Mouse (Mus musculus): ENCODE data around the gene Msi2. TPM values are rescaled to one million over a fixed set of nuclear protein-coding genes. Genes with fewer than 3 reads are reported as not detected.

Msi2 gene
- total RNA-seq, 2 experiments from 2014 or later = 116 to 121 TPM

DNA sequence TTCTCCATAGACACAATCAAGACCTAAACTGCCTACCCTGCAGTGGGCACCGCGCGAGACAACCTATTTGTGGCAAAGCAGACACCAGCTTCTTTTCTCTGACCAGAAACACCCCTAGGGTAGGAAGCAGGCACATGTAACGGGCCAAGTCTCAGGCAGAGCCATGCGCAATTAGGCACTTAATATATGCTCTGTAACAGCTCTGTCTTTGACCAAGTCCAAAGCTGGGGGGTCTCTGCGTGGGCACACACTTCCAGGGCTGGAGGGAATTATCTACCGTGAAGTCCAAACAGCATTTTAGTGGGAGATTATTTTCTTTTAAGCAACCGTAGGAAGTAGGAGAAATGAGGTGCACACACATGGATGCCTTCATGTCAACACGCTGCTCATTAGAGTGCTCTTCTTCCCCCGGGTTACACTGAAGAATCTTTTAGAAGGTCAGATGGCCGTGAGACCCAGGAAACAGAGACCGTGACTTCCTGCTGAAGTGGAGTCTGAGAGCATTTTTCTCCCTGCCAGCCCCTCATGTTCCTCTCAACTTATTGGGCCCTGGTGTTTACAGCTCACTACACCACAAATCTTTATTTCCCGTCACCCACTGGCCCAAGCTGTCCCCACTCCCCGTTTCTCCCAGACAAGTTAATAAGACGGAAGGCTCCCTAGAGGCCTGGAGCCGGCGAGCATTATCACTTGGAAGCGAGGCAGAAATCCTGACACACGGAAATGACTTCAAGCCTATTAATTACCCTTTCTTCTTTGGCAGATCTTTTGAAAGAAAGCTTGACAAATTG lies 258.2 kb downstream of the Msi2 start:
- no peak for DNase-seq (ENCODE audit: low spot score in 2 of 2)

DNA sequence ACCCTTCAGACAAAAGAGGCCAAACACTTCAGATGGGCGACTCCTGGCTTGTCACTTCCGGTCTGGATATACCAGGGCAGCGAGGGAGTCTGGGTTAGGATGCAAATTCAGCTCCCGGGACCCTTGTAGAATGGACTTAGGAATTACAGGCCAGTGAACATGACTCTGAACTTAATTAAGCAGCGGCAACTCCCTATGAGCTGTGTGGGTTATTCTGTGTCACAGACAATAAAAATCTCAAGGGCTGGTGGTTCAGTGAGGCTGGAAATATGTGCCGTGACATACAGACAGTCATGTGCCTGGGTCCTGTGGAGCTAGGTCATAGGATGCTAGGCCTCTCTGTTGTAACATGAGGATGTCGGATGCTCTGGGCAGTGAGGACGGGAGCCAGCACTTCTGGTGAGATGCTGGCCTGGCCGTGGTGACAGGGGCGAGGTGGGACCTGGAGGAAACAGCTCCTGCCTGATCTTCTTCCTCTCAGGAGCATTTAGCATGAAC lies 261.0 kb downstream of the Msi2 start:
- no peak for DNase-seq (ENCODE audit: low spot score in 2 of 2)

DNA sequence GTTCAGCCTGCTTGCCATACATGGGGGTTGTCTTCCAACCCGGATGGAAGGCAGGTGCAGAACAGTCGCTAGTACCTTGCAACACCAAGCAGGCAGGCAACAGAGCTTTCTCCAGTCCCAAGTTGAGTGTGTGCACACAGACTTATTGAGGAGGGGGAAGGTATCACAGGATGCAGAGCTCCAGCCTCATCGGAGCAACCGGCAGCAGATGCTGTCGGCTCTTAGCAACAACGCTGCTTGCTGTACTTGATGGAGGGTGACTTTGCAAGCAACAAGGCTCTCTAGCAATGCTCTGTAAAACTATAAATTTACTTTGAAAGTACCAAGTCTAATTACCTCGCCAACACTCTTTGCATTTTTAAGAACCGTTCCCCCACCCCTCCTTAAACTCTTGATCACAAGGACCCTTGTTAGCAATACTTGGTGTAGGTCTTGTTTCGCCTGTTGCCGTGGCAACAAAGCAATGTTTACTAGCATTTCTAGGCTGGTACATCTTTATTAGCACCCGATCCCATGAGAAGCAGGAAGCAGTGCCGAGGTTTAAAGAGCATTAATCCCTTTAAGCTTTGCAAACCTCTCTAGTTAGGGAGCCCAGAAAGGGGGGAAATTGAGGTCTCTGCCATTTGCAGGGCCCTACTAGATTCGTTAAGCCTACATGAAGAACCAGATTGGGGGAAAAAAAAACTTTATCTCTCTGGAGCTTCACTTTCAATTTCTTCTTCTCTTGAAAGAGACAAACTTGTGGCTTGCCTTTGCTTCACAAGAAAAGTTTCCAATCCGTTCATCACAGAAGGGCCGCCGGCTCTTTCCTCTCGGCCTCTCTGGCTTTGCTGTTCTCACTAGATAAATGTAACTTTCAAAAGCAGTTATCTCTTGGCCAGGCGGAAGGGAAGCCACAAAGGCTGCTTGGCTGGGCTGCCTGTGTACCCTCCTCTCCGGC lies 263.2 kb downstream of the Msi2 start:
- DNase-seq (ENCODE audit: low spot score in 2 of 2) = no peak

DNA sequence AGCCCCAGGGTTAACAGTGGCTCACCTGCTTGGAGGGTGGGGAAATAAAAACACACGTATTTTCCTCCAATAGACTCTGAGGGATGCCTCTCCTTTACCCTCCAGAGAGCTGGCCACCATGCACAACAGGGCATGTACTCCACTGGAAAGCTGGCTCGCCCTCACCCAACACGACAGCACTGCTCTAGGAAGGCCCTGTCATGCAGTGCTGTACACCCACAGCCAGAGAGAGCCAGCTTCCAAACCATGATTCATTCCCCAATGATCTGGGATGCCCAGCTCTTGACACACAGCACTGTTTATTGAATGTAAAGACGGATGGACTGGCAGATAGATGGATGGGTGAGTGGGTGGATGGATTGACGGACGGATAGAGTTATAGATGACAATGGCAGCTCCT lies 269.1 kb downstream of the Msi2 start:
- DNase-seq (ENCODE audit: low spot score in 2 of 2) = no peak

DNA sequence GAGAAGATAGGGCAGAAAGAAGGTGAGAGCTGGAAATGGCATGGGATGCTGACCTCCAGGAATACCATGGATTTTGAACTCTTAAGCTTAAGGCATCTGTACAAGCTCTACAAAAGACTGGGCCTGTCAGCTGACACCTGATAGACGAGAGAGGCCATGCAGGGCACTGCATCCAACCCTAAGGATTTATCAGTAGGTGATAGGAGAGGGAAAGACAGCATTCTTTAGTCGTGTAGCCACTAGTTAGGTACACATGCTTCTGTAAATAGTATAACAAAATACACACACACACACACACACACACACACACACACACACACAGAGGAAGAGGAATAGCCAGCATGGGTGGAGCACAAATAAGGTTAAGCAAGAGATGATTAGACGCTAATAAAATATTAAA lies 269.7 kb downstream of the Msi2 start:
- no peak for DNase-seq (ENCODE audit: low spot score in 2 of 2)

DNA sequence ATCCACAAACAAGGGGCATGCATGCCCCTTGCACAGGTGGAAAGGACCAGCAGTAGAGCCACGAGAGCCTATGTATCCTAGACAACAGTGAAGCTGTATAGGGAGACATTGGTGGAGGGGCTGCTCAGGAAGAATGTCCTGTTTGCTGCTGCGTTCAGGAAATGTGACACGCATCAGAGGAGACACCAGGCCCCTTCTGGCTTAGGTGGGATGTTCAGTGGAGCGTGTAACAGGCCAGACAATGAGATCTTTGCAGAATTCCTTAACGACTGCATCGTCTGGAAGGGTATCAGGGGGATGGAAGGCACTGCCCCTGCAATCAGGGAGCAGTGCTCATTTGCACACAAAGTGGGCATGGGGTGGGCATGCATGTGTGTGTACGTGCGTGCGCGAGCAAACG lies 271.0 kb downstream of the Msi2 start:
- DNase-seq (ENCODE audit: low spot score in 2 of 2) = no peak

DNA sequence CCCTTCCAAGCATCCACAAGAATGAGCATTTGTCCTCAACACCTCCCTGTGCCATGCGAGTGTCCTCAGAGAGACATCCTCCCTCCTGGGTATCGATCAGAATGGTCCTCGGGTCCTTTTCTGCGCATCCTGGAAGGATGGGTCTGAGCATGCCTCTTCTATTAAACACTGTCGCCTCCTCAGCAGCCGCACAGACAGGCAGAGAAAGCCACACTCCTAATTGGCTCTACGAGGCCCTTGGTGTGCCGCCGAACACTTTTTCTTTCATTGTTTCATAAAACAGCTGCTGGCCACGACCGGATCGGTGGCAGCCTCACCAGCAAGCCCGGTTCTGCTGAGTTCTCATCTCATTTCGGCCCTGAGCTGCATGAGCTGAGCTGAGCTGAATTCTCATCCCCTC lies 274.4 kb downstream of the Msi2 start:
- no peak for DNase-seq (ENCODE audit: low spot score in 2 of 2)

DNA sequence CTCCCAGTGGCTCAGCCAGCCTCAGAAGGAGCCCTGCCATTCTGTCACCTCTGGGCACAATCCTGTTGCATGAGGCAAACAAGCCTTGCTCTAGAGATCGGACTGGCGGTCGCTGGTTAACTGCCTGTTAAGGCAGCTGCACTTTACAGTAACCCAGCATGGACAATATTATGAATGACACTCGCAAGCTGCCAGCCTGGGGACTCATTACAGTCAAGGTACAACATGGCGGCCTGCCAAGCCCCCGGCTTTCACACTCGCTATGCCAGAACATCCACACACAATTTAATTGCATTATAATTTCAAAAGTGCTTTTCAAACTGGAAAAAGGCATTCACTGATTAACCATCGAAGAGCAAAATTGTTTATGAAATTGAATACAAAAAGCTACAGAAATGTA lies 275.0 kb downstream of the Msi2 start:
- peak in 1 of 2 experiments; percentile 39 for DNase-seq (ENCODE audit: low spot score in 2 of 2)

DNA sequence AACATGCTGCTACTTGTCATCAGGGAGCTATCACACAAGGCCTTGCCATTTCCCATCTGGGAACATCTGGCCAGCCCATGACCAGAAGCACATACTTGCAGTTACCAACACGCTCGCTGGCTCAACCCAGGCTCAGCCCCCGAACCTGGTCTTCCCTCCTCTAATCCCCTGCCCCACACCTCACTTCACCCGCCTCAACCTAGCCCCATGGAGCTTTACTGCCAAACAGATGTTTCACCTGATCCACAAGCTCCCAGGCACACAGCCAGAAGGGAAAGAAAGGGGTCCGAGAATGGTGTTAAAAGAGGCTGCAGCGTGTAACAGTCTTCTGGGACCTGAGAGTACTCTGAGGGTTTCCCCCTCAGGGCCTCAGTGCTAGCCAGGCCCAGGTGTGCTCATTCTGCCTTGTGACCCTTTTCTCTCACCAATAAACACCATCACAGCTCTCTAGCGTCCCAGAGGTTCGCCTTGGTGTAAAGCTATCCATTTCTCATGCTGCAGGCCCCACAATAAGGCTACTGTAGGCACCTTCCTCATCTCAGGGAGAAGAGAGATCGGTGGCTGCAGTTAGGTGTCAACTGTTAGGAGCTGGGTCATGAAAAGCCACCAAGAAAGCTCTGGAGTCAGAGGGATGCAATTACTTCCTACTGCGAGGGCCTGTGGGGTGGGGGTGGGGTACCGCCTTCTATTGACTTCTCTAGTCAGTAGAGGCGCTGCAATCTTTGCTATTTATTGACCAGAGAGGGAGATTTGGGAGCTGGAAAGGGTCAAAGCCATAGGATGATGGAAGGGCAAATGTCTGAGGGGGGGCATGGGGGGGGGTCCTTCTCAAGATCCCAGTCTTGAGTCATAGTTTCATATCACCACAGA lies 276.2 kb downstream of the Msi2 start:
- DNase-seq (ENCODE audit: low spot score in 2 of 2) = no peak

DNA sequence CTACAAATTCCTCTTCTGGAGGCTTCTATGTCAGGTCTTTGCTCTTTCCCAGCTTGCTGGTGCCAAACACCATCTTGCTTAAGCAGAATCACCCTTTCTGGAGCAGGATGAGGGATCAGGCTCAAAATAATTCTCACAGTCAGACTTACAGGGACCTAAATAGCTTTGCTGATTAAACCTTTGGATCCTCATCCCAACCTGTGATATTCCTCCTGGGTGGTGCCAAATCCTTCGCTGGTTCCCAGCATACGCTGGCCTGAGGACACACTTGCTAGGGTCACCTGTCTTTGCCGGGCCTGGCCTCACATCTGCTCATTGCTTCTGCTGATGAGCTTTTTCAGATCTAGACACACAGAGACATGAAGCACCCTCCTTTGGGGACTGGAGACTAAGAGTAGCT lies 279.7 kb downstream of the Msi2 start:
- no peak for DNase-seq (ENCODE audit: low spot score in 2 of 2)

DNA sequence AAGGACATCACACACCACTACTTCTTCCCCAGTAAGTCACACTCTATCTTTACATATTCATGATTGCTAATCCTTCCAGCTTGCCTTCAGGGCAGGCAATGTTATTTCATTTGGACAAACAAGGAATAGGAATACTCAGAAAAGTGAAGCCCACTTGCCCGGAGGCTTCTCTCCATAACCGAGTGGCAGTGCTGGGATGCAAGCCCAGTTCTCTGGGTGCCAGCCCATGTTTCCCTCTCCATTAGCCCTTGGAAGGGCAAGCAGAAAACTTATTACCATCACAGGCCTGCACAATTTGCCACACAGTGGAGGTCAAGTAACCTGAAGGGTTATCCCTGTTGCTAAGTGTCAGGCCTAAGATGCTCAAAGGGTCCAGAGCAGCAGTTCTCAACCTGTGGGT lies 281.7 kb downstream of the Msi2 start:
- no peak for DNase-seq (ENCODE audit: low spot score in 2 of 2)

DNA sequence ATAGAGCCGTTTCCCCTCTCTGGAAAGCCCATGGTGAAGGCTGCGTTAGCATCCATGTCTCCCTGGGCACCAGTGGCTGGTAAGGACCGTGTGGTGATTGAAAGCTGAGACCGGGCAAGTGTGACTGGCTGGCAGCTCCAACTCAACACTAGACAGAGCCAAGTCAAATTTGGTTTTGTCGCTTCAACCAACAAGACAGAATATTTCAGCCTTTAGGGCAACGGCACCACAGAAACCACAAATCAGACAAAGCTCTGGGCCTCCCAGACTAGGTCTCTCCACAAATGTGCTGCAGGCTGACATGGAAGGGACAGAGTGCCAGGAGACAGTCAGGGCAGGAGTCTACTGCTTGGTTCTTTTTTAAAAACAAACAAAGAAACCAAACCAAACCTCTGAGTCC lies 282.8 kb downstream of the Msi2 start:
- DNase-seq (ENCODE audit: low spot score in 2 of 2) = no peak

DNA sequence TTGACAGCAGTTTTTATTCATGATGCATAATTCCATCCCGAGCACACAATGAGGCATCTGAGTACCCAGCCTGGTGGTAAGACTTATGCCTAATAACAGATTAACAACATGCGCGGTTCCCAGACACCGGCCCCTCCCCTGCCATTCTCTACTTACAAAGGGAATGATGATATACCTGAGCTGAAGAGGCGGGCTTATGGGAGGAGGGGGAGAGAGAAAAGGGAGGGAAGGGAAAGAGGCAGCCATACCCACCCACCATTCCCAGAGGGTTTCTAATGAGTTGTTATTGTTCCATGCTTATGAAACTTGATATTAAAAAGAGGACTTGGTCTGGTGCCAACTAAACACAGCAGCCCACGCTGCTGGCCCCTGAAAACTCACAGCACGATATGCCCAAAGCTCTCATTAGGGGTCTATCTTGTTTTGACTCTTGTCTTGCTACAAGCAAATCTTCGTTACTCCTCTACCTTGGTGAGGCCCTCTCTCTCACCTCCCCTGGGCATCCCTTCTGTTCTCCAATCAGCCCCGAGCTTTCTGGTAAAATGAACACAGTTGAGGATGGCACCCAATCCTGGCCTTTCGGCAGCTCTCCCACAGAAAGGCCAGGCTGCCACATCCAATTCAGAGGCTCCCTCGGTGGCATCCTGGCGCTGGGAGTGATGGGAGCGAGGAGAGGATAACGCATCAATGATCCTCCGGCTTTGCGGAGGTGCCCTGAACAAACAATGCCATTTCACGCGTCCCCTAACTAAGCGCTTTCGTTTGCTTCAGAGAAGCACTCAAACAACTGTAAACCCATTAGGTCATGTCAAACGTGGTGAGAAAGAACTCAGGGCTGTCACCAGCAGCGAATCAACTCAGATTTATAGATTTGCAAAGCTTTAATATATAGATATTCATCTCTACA lies 286.7 kb downstream of the Msi2 start:
- no peak for DNase-seq (ENCODE audit: low spot score in 2 of 2)

DNA sequence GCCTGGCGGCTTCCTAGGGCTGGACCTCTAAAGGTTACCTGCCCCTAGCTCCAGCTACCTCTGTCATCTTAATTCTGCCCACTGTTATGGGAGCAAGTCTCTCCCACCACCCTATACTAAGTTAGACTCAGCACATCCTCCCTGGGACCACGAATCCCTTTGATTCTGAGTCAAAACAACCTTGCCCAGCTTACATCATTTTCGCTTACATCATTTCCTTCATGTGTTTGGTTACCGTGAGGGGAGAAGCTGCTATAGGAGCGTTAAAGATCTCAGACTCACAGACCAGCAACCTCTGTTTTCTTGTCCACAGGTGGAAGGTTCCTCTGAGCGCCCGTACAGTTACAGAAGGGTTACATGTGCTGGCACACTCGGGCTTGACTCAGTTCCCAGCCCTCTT lies 288.0 kb downstream of the Msi2 start:
- no peak for DNase-seq (ENCODE audit: low spot score in 2 of 2)

DNA sequence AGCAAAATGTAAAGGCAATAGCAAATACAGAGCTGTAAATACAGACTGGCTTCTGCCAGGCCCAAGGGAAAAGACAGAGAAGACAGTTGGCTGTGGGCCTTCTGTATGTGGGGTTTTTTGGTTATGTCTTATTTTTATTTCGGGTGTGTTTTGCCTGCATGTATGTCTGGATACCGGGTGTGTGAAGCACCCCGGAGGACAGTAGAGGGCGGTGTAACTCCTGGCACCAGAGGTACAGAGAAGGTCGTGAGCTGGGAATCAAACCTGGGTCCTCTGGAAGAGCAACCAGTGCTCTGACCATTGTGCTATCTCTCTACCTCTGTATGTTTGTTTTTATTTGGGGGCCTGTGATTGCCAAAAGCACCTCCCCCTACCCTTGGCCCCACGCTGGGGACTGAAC lies 288.6 kb downstream of the Msi2 start:
- DNase-seq (ENCODE audit: low spot score in 2 of 2) = no peak

DNA sequence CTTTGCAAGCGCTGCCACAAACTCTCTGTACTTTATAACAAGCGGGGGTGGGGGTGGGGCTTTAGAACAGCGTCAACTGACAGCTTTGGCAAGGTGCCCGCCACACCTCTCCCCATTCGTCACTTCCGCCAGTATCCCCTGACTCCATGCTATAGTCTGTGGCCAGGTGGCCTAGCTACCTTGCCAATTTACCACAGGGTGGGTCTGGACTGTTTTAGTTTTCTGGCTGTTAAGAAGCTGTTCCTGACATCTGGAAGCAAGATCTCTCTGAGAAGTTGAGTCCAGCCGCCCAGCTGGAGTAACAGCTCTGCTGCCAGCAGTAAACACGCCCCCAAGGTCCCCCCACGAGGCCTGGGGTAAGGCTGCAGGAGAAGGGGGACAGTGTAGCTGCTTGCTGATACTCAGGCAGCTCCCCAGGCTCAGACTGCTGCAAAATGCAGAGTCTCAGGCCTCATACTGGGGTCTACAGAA lies 292.6 kb downstream of the Msi2 start:
- no peak for DNase-seq (ENCODE audit: low spot score in 2 of 2)

DNA sequence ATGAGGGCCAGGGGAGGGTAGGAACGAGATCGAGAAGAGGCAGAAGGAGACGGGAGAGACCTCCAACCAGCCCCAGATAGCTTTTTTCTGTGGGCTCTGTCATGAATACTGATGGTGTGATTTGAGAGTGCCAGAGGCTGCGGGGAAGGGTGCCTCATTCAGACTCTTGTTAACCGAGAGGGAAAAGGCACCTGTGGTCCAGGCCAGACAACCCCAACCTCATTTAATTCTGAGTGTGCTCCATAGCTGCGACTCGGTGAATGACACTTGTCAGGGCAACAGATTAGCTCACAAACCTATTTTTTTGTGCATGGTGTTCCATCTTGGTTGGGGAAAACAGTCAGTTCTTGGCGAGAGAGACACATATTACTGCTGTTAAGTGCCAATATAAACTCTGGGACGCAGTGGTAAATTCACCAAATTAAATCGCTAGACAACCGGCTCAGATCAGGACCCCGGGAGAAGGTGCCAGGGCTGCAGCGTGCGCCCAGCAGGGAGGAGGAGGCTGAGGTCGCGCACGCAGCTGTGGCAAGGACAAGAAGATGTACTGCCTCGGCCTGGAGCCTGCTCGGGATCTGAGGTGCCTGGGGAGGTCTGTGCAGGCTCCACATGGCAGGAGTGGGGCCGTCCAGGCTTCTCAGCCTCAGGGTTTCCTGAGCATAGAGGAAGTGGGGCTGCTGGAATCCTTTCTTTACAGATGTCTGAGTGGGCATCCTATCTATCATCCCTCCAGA lies 294.1 kb downstream of the Msi2 start:
- peak in 1 of 2 experiments; percentile 45 for DNase-seq (ENCODE audit: low spot score in 2 of 2)

DNA sequence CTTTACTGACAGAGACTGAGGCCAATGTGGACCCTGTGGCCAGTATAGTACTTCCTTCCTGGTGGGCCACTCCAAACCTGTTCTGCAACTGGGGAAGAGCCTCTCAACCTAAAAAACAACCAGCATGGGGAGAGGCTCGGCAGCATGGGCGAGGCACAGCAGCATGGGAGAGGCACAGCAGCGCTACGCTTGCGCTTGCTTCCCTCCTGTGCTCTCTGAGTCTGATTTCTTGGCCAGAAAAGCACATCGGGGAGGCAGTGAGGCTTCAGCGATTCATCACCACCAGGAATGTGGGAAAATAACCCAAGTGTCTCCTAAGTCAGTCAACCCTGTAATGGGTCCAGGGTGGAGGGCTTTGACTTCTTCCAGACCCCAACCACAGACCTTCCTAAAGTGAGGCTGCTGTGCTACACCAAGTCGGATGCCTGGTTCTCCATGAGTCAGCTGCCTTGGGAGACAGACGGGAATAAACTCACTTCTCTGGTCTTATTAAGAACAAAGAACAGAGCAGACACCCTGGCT lies 297.2 kb downstream of the Msi2 start:
- DNase-seq (ENCODE audit: low spot score in 2 of 2) = no peak

Data from layer of hippocampus, postnatal 14 days (tissue).